ENCODE assay signal across 10 mouse cellular contexts in the genomic region with DNA sequence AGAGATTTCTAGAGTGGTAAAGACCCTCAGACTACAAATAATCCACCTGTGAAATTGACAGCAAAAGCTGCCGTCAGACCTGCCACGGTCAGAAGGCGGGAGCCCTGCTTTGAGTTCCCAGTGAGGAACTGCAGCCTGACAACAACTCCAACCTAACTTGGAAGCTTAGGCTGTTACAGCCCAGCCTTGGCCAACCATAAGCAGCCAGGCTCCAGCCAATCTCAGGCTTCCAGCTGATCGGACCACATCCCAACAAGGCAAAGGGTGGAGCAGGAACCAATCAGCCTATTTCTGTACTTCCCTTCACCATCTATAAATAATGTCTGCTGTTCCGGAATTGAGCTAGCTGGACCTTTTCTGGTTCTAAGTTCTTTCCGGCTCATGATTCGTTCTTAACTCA. TPM values are rescaled to one million over a fixed set of nuclear protein-coding genes. Genes with fewer than 3 reads are reported as not detected.
A peak's percentile ranks its signal among the peaks of the same experiment; 100 is the strongest.
DNase-seq lines count a peak whose midpoint lies in the region; ATAC-seq and TF ChIP-seq lines count a peak whose summit lies in the region.
"Had no signal": no experiment of that assay in that cellular context is flagged by ENCODE, and none has a peak within 500 bp of the region (broad histone marks: within the 10 kb centered on the region; RNA-seq: fewer than 3 reads in every experiment).

No protein-coding gene starts in this region.

- H3K27ac ChIP-seq in spleen, adult 2 months (ENCODE audit: insufficient read depth, low read length), result no peak overlapping the region
- H3K27ac ChIP-seq in lung, embryonic 14.5 days (ENCODE audit: low read depth), result no peak overlapping the region
- no peak overlapping the region for H3K27ac ChIP-seq in hindbrain, embryonic 12.5 days

- H3K4me3 ChIP-seq in spleen, adult 2 months (ENCODE audit: extremely low read depth, insufficient read depth, insufficient read length), result peak overlapping the region; percentile 3; the same call in 1 of the 2 replicates
- no peak overlapping the region for H3K4me3 ChIP-seq in lung, embryonic 14.5 days (ENCODE audit: low read depth, low read length)
- H3K4me3 ChIP-seq in hindbrain, embryonic 12.5 days, result no peak overlapping the region

- no peak overlapping the region for H3K4me2 ChIP-seq in lung, embryonic 14.5 days
- no peak overlapping the region for H3K4me2 ChIP-seq in hindbrain, embryonic 12.5 days (replicated peaks)

- no peak for ATAC-seq in lung, embryonic 14.5 days (ENCODE audit: insufficient read depth)
- ATAC-seq in hindbrain, embryonic 12.5 days (ENCODE audit: low FRiP score), result no peak

- no peaks in the 10 kb centered on the region for H3K36me3 ChIP-seq in spleen, adult 2 months (ENCODE audit: control insufficient read depth, insufficient read depth, low read length)
- no peaks in the 10 kb centered on the region for H3K36me3 ChIP-seq in lung, embryonic 14.5 days (ENCODE audit: insufficient read depth)
- H3K36me3 ChIP-seq in hindbrain, embryonic 12.5 days, result no peaks in the 10 kb centered on the region

- peaks cover 3% of the 10 kb centered on the region; the same call in 1 of the 2 replicates for H3K4me1 ChIP-seq in spleen, adult 2 months (ENCODE audit: control insufficient read depth, insufficient read depth, insufficient read length)
- H3K4me1 ChIP-seq in lung, embryonic 14.5 days (ENCODE audit: insufficient read depth), result no peaks in the 10 kb centered on the region
- H3K4me1 ChIP-seq in hindbrain, embryonic 12.5 days, result no peaks in the 10 kb centered on the region

- no peaks in the 10 kb centered on the region for H3K9me3 ChIP-seq in lung, embryonic 14.5 days (ENCODE audit: low read depth, low read length)
- H3K9me3 ChIP-seq in hindbrain, embryonic 12.5 days (replicated peaks), result no peaks in the 10 kb centered on the region

- 34% methylated on average over 7 of the region's 7 CpGs for WGBS in spleen, adult 2 months
- WGBS in lung, embryonic 14.5 days, result 65% methylated on average over 7 of the region's 7 CpGs
- 89% methylated on average over 7 of the region's 7 CpGs for WGBS in hindbrain, embryonic 12.5 days

- TF ChIP-seq CTCF in spleen, adult 2 months (IDR thresholded peaks at IDR 0.05; ENCODE audit: extremely low read depth, insufficient read depth, insufficient read length, insufficient replicate concordance), result no peak
- no peak for TF ChIP-seq CTCF in lung, embryonic 14.5 days (IDR thresholded peaks at IDR 0.05; ENCODE audit: low read depth)

- H3K9ac ChIP-seq in lung, embryonic 14.5 days, result no peak overlapping the region
- H3K9ac ChIP-seq in hindbrain, embryonic 12.5 days, result no peak overlapping the region

- no peak for TF ChIP-seq POLR2A in spleen, adult 2 months (IDR thresholded peaks at IDR 0.05; ENCODE audit: low read depth, low read length)

- H3K27me3 ChIP-seq in spleen, adult 2 months (ENCODE audit: control insufficient read depth, insufficient read depth, low read length), result no peaks in the 10 kb centered on the region
- no peaks in the 10 kb centered on the region for H3K27me3 ChIP-seq in lung, embryonic 14.5 days (ENCODE audit: insufficient read depth, low read length)
- H3K27me3 ChIP-seq in hindbrain, embryonic 12.5 days, result no peaks in the 10 kb centered on the region

- DNase-seq in adrenal gland, postnatal 10 days, result peak; percentile 14
- DNase-seq in adrenal gland, adult 18-20 months (ENCODE audit: low spot score in 2 of 2), result no peak
- DNase-seq in spleen, adult 2 months (ENCODE audit: low read depth in 1 of 2, low spot score in 2 of 2), result no peak
- no peak for DNase-seq in spleen, postnatal 4 days (ENCODE audit: low spot score in 2 of 2)
- DNase-seq in lung, embryonic 14.5 days, result peak; percentile 14
- DNase-seq in natural killer cell, adult 2 months (ENCODE audit: low spot score in 2 of 2), result no peak
- no peak for DNase-seq in testis, postnatal 10 days (ENCODE audit: low spot score)

RNA-seq across cellular contexts. Expression of gene 1700028K03Rik, which starts 12.6 kb away (rescaled TPM):
- total RNA-seq in adrenal gland, postnatal 10 days (2021), result under 1 TPM in 1 of 2 experiments, not detected in 1; 0.18 TPM
- total RNA-seq in adrenal gland, adult 18-20 months (2021), result not detected
- 0.01 TPM in 1 of 2 replicates, not detected in the other for polyA plus RNA-seq in spleen, adult 2 months (2012; rRNA removed)
- 0.04 and 0.09 TPM in 2 replicates for polyA plus RNA-seq in lung, embryonic 14.5 days (2014; fragmentation: Nextera tagmentation; extraction: Ambion mirVana)
- polyA plus RNA-seq in hindbrain, embryonic 12.5 days (2016; fragmentation: Nextera tagmentation; extraction: Ambion mirVana), result 0.15 and 0.21 TPM in 2 replicates
- polyA plus RNA-seq: embryonic facial prominence, embryonic 11.5 days had no signal

RNA-seq across cellular contexts. Expression of gene Gm42669, which starts 14.5 kb away (rescaled TPM):
- under 1 TPM in 1 of 2 experiments, not detected in 1; 0.18 TPM for total RNA-seq in adrenal gland, postnatal 10 days (2021)
- not detected for total RNA-seq in adrenal gland, adult 18-20 months (2021)
- 0.06 and 0.07 TPM in 2 replicates for polyA plus RNA-seq in spleen, adult 2 months (2012; rRNA removed)
- 0.41 and 0.43 TPM in 2 replicates for polyA plus RNA-seq in lung, embryonic 14.5 days (2014; fragmentation: Nextera tagmentation; extraction: Ambion mirVana)
- polyA plus RNA-seq in hindbrain, embryonic 12.5 days (2016; fragmentation: Nextera tagmentation; extraction: Ambion mirVana), result 0.23 and 0.80 TPM in 2 replicates
- polyA plus RNA-seq: liver, embryonic 16.5 days had no signal

Comparison
In these comparisons a context has a peak if more than half of its experiments do, and no peak if none do; other contexts are left out.
1. DNase-seq: peak in adrenal gland, postnatal 10 days (single experiment) and lung, embryonic 14.5 days (single experiment); none in adrenal gland, adult 18-20 months (0 of 2), spleen, adult 2 months (0 of 2), spleen, postnatal 4 days (0 of 2), natural killer cell, adult 2 months (0 of 2) and testis, postnatal 10 days (single experiment).